Mouse (Mus musculus): ENCODE data around the gene Tgif2.

DNA sequence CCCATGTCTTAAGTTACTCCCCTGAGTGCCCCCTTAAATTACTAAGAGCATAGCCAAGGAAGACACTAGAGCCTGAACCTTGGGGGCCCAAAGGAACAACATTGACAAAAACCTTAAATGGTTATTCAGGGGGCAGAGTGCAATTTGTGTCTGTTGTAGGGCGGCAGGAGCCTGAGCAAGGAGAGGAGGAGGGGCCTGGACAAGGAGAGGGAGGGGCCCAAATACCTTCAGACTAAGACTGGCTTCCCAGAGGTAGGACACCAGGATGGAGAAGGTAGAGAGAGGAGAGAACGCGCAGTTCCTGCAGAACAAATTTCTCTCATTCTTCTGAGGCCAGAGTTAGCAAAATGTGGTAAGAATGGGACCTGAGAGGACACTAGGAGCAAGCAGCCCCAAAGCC is 24.4 kb upstream of the Tgif2 start:
- TF ChIP-seq GATA1 (IDR thresholded peaks at IDR 0.05; ENCODE audit: low read length) (no peak), TAL1 (IDR thresholded peaks at IDR 0.05; ENCODE audit: low read length) (no peak)
